Mouse (Mus musculus): Measurements from ENCODE around the gene Klhl29. TPM values are rescaled to one million over a fixed set of nuclear protein-coding genes. Genes with fewer than 3 reads are reported as not detected.

Gene Klhl29
- polyA plus RNA-seq, 1 experiment from 2014 or later = 2.9 TPM

DNA sequence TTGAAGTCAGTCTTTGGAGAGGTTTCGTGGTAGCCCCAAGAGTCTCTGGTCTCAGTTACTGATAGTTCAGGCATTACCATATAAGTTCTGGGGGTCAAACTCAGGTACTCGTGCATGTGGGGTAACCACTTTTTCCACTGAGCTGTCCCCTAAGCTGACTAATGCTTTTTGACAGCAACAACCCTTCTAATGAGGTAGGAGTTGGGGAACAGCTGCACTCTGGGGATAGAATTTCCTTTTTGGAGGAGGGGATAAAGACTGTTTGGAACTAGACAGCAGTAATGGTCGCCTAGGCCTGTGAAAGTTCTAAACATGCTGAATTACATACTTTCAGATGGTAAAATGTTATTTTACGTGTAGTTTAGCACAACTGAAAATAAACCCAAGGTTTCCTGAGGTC is 184.3 kb downstream of the Klhl29 start:
- H3K36me3 ChIP-seq (ENCODE audit: control insufficient read depth, insufficient read depth, low read length) = no peaks in the 10 kb centered on the region
- H3K27me3 ChIP-seq (ENCODE audit: control insufficient read depth, insufficient read depth, low read length) = no peaks in the 10 kb centered on the region
- ATAC-seq (ENCODE audit: insufficient number of reproducible peaks, low FRiP score, low TSS enrichment, low read depth) (no peak), DNase-seq (ENCODE audit: low spot score) (no peak)
- no peak overlapping the region for H3K9ac ChIP-seq (ENCODE audit: low read length)
- peaks cover 41% of the 10 kb centered on the region for H3K4me1 ChIP-seq (ENCODE audit: control insufficient read depth, insufficient read depth, low read length)
- H3K27ac ChIP-seq (replicated peaks; ENCODE audit: low read depth, low read length) = no peak overlapping the region
- H3K4me3 ChIP-seq (ENCODE audit: low read depth, low read length) = no peak overlapping the region
- peak overlapping the region; percentile 24; the same call in 1 of the 2 replicates for H3K4me2 ChIP-seq (ENCODE audit: low read depth, severe bottlenecking)
- no peaks in the 10 kb centered on the region for H3K9me3 ChIP-seq (ENCODE audit: control insufficient read depth, low read length)
- WGBS = 59% methylated on average over 4 of the region's 4 CpGs

DNA sequence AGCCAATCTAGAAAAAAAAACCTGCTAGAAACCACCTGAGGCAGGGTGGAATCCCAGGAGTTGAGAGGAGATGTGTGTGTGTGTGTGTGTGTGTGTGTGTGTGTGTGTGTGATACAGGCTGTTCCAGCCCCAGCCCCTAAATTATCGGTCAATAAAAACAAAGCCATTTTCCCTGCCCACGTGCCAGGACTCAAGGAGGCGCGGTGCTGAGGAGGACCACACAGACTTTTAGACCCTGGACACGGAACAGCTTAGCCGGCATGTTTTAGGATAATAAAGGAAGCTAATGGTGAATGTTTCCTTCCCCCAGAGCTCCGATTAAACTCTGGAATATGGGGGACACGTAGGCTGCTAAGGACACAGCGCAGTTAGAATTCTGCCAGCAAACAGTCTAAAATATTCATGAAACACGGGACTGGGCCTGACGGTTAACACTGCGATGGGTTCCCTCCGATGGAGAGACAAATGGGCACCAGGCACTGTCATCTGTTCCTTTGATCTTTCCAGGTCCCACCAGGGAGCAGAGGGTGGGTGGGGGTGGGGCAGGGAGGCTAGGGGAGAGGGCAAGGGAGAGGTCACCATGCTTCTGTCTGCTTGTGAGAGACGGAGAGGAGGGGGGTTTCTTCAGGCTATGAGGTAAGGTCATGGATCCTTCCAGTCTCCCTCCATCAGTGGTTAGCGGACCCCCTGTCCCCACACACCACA is 185.9 kb downstream of the Klhl29 start:
- no peaks in the 10 kb centered on the region for H3K9me3 ChIP-seq (ENCODE audit: control insufficient read depth, low read length)
- H3K4me1 ChIP-seq (ENCODE audit: control insufficient read depth, insufficient read depth, low read length) = peaks cover 41% of the 10 kb centered on the region
- H3K36me3 ChIP-seq (ENCODE audit: control insufficient read depth, insufficient read depth, low read length) = no peaks in the 10 kb centered on the region
- DNase-seq (ENCODE audit: low spot score) (no peak), ATAC-seq (ENCODE audit: insufficient number of reproducible peaks, low FRiP score, low TSS enrichment, low read depth) (no peak)
- H3K27me3 ChIP-seq (ENCODE audit: control insufficient read depth, insufficient read depth, low read length) = no peaks in the 10 kb centered on the region
- no peak overlapping the region for H3K4me3 ChIP-seq (ENCODE audit: low read depth, low read length)
- 10% methylated on average over 15 of the region's 15 CpGs for WGBS
- H3K4me2 ChIP-seq (ENCODE audit: low read depth, severe bottlenecking) = no peak overlapping the region
- no peak overlapping the region for H3K27ac ChIP-seq (replicated peaks; ENCODE audit: low read depth, low read length)
- no peak overlapping the region for H3K9ac ChIP-seq (ENCODE audit: low read length)

DNA sequence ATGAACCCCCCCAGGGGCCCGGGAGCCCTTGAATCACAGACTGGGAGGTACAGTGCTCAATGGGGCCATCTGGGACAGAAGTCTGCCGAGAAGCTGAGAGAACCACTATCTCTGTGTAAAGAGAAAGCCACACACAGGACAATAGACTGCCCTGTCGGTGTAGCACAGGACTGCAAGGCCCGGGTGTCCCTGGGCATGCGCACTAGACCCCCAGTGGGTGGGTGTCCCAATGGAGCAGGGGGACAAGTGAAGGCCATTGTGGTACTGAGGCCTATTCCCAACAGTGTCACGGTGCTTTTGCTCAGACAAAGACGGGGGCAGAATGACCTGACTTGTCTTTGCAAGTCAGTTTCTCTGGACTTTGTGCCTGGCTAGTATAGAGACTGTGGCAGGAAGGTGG is 186.6 kb downstream of the Klhl29 start:
- no peaks in the 10 kb centered on the region for H3K27me3 ChIP-seq (ENCODE audit: control insufficient read depth, insufficient read depth, low read length)
- H3K9me3 ChIP-seq (ENCODE audit: control insufficient read depth, low read length) = no peaks in the 10 kb centered on the region
- no peak overlapping the region for H3K27ac ChIP-seq (replicated peaks; ENCODE audit: low read depth, low read length)
- H3K9ac ChIP-seq (ENCODE audit: low read length) = peak overlapping the region; percentile 17; the same call in 1 of the 2 replicates
- peaks cover 36% of the 10 kb centered on the region for H3K4me1 ChIP-seq (ENCODE audit: control insufficient read depth, insufficient read depth, low read length)
- WGBS = 49% methylated on average over 7 of the region's 7 CpGs
- H3K4me2 ChIP-seq (ENCODE audit: low read depth, severe bottlenecking) = no peak overlapping the region
- DNase-seq (ENCODE audit: low spot score) = no peak
- ATAC-seq (ENCODE audit: insufficient number of reproducible peaks, low FRiP score, low TSS enrichment, low read depth) = no peak
- H3K4me3 ChIP-seq (ENCODE audit: low read depth, low read length) = no peak overlapping the region
- H3K36me3 ChIP-seq (ENCODE audit: control insufficient read depth, insufficient read depth, low read length) = no peaks in the 10 kb centered on the region

DNA sequence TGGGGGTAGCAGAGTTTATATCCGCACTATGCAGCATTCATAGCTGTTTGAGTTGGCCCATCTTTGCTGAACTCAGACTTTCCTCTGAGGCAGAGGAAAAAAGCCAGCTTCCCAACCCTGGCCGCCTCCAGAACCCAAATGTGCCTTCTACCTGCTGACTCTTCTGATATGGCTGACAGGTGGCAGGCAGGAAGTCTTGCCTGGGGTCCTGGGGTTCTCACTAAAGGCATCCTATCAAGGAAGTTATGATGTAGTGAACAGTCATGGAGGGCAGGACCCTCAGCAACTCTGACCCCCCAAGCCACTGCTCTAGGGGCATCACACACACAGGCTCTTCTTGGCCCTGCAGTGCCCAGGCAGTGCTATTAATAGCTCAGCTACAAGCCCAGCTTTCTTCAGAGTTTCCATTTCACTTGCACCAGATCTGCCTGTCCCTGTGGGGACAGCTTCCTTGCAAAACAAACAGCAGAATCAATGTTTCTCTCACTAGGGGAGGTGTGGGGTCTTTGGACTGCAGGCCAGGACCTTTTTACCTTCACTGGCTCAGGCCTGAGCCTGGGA is 187.6 kb downstream of the Klhl29 start:
- ATAC-seq (ENCODE audit: insufficient number of reproducible peaks, low FRiP score, low TSS enrichment, low read depth) (no peak), DNase-seq (ENCODE audit: low spot score) (no peak)
- Histone ChIP-seq H3K9ac (ENCODE audit: low read length) (no peak overlapping the region), H3K4me2 (ENCODE audit: low read depth, severe bottlenecking) (no peak overlapping the region), H3K4me1 (ENCODE audit: control insufficient read depth, insufficient read depth, low read length) (peaks cover 36% of the 10 kb centered on the region), H3K27ac (replicated peaks; ENCODE audit: low read depth, low read length) (no peak overlapping the region), H3K27me3 (ENCODE audit: control insufficient read depth, insufficient read depth, low read length) (no peaks in the 10 kb centered on the region), H3K4me3 (ENCODE audit: low read depth, low read length) (no peak overlapping the region), H3K9me3 (ENCODE audit: control insufficient read depth, low read length) (no peaks in the 10 kb centered on the region), H3K36me3 (ENCODE audit: control insufficient read depth, insufficient read depth, low read length) (no peaks in the 10 kb centered on the region)
- WGBS = 84% methylated on average over 2 of the region's 2 CpGs

DNA sequence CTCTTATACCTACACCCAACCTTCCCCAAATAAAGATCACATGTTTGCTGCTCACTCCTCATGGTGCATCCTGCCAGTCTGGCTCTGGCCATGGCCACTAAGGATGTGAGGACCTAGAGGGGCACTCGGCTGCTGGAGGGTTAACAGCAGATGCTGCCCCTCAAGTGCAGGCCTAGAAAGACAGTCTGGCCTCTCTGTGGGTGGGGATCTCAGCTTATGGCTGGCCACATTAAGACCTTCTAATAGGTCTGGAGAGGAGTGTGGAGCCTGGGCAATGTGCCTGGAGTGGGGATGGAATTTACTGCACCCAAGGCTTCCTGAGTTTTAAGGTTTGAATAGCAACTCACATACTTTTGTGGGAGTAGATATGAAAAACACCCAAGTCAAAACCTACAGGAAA is 188.8 kb downstream of the Klhl29 start:
- no peaks in the 10 kb centered on the region for H3K9me3 ChIP-seq (ENCODE audit: control insufficient read depth, low read length)
- no peaks in the 10 kb centered on the region for H3K36me3 ChIP-seq (ENCODE audit: control insufficient read depth, insufficient read depth, low read length)
- H3K4me1 ChIP-seq (ENCODE audit: control insufficient read depth, insufficient read depth, low read length) = peaks cover 28% of the 10 kb centered on the region
- H3K27ac ChIP-seq (replicated peaks; ENCODE audit: low read depth, low read length) = no peak overlapping the region
- no peak overlapping the region for H3K4me2 ChIP-seq (ENCODE audit: low read depth, severe bottlenecking)
- WGBS = 32% methylated on average over 1 of the region's 1 CpGs
- no peak for DNase-seq (ENCODE audit: low spot score)
- no peaks in the 10 kb centered on the region for H3K27me3 ChIP-seq (ENCODE audit: control insufficient read depth, insufficient read depth, low read length)
- no peak for ATAC-seq (ENCODE audit: insufficient number of reproducible peaks, low FRiP score, low TSS enrichment, low read depth)
- H3K9ac ChIP-seq (ENCODE audit: low read length) = no peak overlapping the region
- H3K4me3 ChIP-seq (ENCODE audit: low read depth, low read length) = no peak overlapping the region

DNA sequence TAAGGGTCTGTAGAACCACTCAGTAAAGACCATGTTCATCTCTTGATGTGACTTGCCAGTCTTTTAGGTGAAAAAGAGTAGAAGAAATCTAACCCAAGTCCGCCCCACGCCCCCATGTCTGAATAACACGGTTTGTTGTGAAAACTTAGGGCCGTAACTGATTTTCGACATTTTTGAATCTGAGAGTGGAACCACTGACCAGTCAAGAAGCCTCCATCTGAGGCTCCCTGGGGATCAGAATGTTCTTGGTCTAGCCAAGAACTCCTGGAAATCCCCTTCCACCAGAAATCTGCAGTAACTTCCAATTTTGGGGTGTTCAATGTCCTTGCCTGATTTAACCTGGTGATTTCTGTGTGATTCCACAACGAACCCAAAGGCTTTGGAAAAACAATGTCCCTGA is 189.9 kb downstream of the Klhl29 start:
- WGBS = 92% methylated on average over 6 of the region's 6 CpGs
- Histone ChIP-seq H3K27ac (replicated peaks; ENCODE audit: low read depth, low read length) (no peak overlapping the region), H3K9ac (ENCODE audit: low read length) (no peak overlapping the region), H3K9me3 (ENCODE audit: control insufficient read depth, low read length) (no peaks in the 10 kb centered on the region), H3K4me1 (ENCODE audit: control insufficient read depth, insufficient read depth, low read length) (peaks cover 24% of the 10 kb centered on the region), H3K27me3 (ENCODE audit: control insufficient read depth, insufficient read depth, low read length) (no peaks in the 10 kb centered on the region), H3K4me3 (ENCODE audit: low read depth, low read length) (no peak overlapping the region), H3K4me2 (ENCODE audit: low read depth, severe bottlenecking) (no peak overlapping the region), H3K36me3 (ENCODE audit: control insufficient read depth, insufficient read depth, low read length) (no peaks in the 10 kb centered on the region)
- no peak for ATAC-seq (ENCODE audit: insufficient number of reproducible peaks, low FRiP score, low TSS enrichment, low read depth)
- DNase-seq (ENCODE audit: low spot score) = no peak

DNA sequence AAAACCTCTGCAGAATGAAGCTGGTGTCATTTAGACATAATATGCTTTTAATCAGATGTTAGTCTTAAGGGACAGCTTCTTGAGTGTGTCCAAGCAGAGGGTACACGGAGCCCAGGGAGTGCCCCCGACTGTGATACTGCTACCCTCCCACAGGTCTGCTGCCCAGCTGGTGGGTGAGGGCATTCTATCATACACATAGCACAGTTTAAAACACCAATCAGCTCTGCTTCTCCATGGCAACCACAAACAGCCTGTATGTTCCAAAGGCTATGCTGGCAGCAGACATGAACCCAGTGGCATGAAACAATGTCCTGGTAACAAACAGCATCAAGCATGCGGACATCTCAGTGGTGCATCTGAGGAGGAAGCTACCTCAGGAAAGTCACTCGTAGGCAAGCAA is 192.9 kb downstream of the Klhl29 start:
- H3K4me3 ChIP-seq (ENCODE audit: low read depth, low read length) = no peak overlapping the region
- H3K27ac ChIP-seq (replicated peaks; ENCODE audit: low read depth, low read length) = no peak overlapping the region
- no peaks in the 10 kb centered on the region for H3K36me3 ChIP-seq (ENCODE audit: control insufficient read depth, insufficient read depth, low read length)
- 90% methylated on average over 4 of the region's 4 CpGs for WGBS
- DNase-seq (ENCODE audit: low spot score) (no peak), ATAC-seq (ENCODE audit: insufficient number of reproducible peaks, low FRiP score, low TSS enrichment, low read depth) (no peak)
- no peaks in the 10 kb centered on the region for H3K9me3 ChIP-seq (ENCODE audit: control insufficient read depth, low read length)
- peaks cover 7% of the 10 kb centered on the region; the same call in 1 of the 2 replicates for H3K4me1 ChIP-seq (ENCODE audit: control insufficient read depth, insufficient read depth, low read length)
- no peak overlapping the region for H3K9ac ChIP-seq (ENCODE audit: low read length)
- no peak overlapping the region for H3K4me2 ChIP-seq (ENCODE audit: low read depth, severe bottlenecking)
- H3K27me3 ChIP-seq (ENCODE audit: control insufficient read depth, insufficient read depth, low read length) = no peaks in the 10 kb centered on the region

DNA sequence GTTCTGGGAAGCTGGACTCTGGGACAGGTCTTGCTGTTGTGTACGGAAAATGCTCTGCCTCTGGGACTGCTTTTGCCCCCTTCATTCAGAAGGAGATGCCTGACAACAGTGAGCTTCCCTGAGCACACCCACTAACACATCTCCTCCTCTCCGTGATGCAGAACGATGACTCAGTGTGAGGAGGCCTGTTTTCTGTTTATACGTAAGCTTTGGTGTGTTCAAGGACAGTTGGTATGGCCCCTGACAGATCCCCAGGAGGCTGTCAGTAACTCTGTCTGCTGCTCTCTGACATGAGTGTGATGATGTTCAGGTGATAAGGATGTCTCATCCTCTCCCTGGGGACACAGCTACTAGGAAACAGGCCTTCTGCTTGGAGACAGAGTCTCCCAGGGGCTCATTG is 193.3 kb downstream of the Klhl29 start:
- Histone ChIP-seq H3K4me2 (ENCODE audit: low read depth, severe bottlenecking) (no peak overlapping the region), H3K27me3 (ENCODE audit: control insufficient read depth, insufficient read depth, low read length) (no peaks in the 10 kb centered on the region), H3K9me3 (ENCODE audit: control insufficient read depth, low read length) (no peaks in the 10 kb centered on the region), H3K27ac (replicated peaks; ENCODE audit: low read depth, low read length) (no peak overlapping the region), H3K9ac (ENCODE audit: low read length) (no peak overlapping the region), H3K4me1 (ENCODE audit: control insufficient read depth, insufficient read depth, low read length) (peaks cover 6% of the 10 kb centered on the region; the same call in 1 of the 2 replicates), H3K36me3 (ENCODE audit: control insufficient read depth, insufficient read depth, low read length) (no peaks in the 10 kb centered on the region), H3K4me3 (ENCODE audit: low read depth, low read length) (no peak overlapping the region)
- ATAC-seq (ENCODE audit: insufficient number of reproducible peaks, low FRiP score, low TSS enrichment, low read depth) (no peak), DNase-seq (ENCODE audit: low spot score) (no peak)
- WGBS = 70% methylated on average over 4 of the region's 4 CpGs

Data from limb, embryonic 11.5 days (tissue).